Mouse (Mus musculus): ENCODE measurements around the gene Mmel1. TPM values are rescaled to one million over a fixed set of nuclear protein-coding genes. Genes with fewer than 3 reads are reported as not detected.

Mmel1 gene
- polyA plus RNA-seq, 1 experiment from 2014 or later, result 0.18 TPM

DNA sequence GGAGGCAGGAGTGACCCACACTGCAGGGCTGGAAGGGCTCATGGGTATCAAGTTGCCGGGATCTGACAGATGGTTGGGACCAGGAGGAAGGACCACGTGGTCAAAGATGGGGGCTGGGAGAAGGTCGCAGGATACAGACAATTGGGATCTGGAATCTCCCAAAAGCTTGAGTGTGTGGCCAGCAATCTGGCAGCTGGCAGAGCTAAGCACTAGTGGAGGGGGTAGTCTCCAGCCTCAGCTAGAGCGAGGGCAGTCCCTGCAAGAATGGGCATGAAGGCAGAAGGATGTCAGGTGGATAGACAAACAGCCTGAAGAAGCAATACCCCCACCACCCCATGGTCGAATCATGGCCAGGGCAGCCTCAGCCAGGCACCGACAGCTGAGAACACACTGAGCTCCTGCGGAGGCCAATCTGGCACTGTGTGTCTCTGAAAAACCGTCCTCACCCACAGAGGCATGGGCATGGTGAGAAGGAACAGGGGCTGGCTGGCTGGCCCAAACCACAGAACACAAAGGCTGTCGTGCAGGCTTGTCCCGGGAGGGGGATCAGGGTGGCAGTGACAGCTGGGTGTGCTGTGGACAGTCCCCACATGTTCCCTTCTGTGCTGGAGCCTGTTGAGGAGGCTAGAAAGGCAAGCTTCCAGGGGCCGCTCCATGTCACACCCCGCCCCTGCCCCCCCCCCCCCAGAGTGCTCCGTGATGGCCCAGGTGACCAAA, 17.6 kb downstream of the Mmel1 start:
- no peak overlapping the region for H3K27ac ChIP-seq
- no peak overlapping the region for H3K4me3 ChIP-seq
- H3K9me3 ChIP-seq, result no peaks in the 10 kb centered on the region
- no peak overlapping the region for H3K4me2 ChIP-seq (replicated peaks)
- no peak overlapping the region for H3K9ac ChIP-seq
- 0 out of 2 replicates have a peak, but pooled peaks cover 6% of the 10 kb centered on the region for H3K4me1 ChIP-seq
- 64% methylated on average over 13 of the region's 13 CpGs for WGBS
- no peaks in the 10 kb centered on the region for H3K36me3 ChIP-seq
- H3K27me3 ChIP-seq, result no peaks in the 10 kb centered on the region; the same call in 1 of the 2 replicates
- ATAC-seq (ENCODE audit: insufficient number of reproducible peaks, insufficient read depth, low FRiP score, low TSS enrichment), result no peak

GRCm38 (mm10) chr4:154887593-154888250, 18.3 kb downstream of the Mmel1 start:
- ATAC-seq (ENCODE audit: insufficient number of reproducible peaks, insufficient read depth, low FRiP score, low TSS enrichment), result no peak
- Histone ChIP-seq H3K27me3 (no peaks in the 10 kb centered on the region), H3K36me3 (no peaks in the 10 kb centered on the region), H3K27ac (no peak overlapping the region), H3K9ac (no peak overlapping the region), H3K9me3 (no peaks in the 10 kb centered on the region), H3K4me1 (0 out of 2 replicates have a peak, but pooled peaks cover 6% of the 10 kb centered on the region), H3K4me3 (no peak overlapping the region), H3K4me2 (replicated peaks) (no peak overlapping the region)
- WGBS, result 81% methylated on average over 15 of the region's 15 CpGs

GRCm38 (mm10) chr4:154890887-154891286, 21.5 kb downstream of the Mmel1 start:
- Histone ChIP-seq H3K9ac (no peak overlapping the region), H3K36me3 (no peaks in the 10 kb centered on the region), H3K4me3 (no peak overlapping the region), H3K9me3 (no peaks in the 10 kb centered on the region), H3K4me2 (replicated peaks) (no peak overlapping the region), H3K4me1 (0 out of 2 replicates have a peak, but pooled peaks cover 6% of the 10 kb centered on the region), H3K27me3 (no peaks in the 10 kb centered on the region), H3K27ac (no peak overlapping the region)
- no peak for ATAC-seq (ENCODE audit: insufficient number of reproducible peaks, insufficient read depth, low FRiP score, low TSS enrichment)
- WGBS, result 93% methylated on average over 14 of the region's 14 CpGs

GRCm38 (mm10) chr4:154895549-154895948, 26.2 kb downstream of the Mmel1 start:
- no peak overlapping the region for H3K4me3 ChIP-seq
- peaks cover 16% of the 10 kb centered on the region for H3K4me1 ChIP-seq
- no peak overlapping the region for H3K27ac ChIP-seq
- no peaks in the 10 kb centered on the region for H3K9me3 ChIP-seq
- H3K36me3 ChIP-seq, result no peaks in the 10 kb centered on the region
- WGBS, result 80% methylated on average over 5 of the region's 5 CpGs
- no peak overlapping the region for H3K9ac ChIP-seq
- ATAC-seq (ENCODE audit: insufficient number of reproducible peaks, insufficient read depth, low FRiP score, low TSS enrichment), result no peak
- H3K4me2 ChIP-seq (replicated peaks), result no peak overlapping the region
- no peaks in the 10 kb centered on the region for H3K27me3 ChIP-seq

DNA sequence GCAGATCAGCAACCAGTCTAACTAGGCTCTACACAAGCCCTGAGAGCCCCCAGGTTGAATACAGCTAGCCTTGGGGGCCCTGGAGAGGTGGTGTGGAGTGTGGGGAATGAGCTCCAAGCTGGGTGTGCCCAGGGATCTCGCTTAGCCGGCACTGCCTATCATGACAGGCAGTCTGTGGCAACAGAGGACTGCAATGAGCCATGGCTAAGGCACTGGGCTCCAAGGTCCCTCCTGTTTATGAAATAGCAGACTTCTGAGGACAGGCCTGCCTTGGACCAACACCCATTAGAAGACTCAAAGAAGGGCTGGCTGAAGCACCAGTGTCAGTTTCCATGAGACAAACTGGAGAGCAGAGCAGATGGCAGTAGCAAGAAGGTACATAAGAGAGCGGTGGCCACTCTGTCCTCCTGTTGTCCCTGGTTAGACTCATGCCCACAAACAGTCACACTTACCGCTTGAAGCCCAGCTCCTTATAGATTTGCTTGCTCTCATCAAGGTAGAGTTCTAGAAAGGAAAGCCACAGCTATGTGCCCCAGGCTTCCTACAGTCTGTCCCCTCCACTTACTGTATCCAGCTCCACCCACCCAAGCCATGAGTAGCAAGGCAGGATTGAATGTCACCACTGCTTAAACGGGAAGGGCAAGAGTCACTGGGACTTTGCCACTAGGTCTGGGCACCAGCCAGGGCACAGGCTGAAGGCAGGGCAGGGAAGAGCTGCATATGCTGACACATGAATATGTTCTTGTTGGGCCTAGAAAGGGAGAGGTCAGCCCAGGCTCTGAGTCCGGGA, 28.5 kb downstream of the Mmel1 start:
- peaks cover 16% of the 10 kb centered on the region for H3K4me1 ChIP-seq
- no peaks in the 10 kb centered on the region for H3K27me3 ChIP-seq
- 69% methylated on average over 6 of the region's 6 CpGs for WGBS
- peak overlapping the region; percentile 77 for H3K4me2 ChIP-seq (replicated peaks)
- H3K9me3 ChIP-seq, result no peaks in the 10 kb centered on the region
- H3K27ac ChIP-seq, result no peak overlapping the region
- no peaks in the 10 kb centered on the region for H3K36me3 ChIP-seq
- H3K4me3 ChIP-seq, result peak overlapping the region; percentile 57
- H3K9ac ChIP-seq, result peak overlapping the region; percentile 76
- ATAC-seq (ENCODE audit: insufficient number of reproducible peaks, insufficient read depth, low FRiP score, low TSS enrichment), result no peak

- H3K27ac ChIP-seq, result peak within 1 kb of the TSS; percentile 24
- no peaks in the 10 kb centered on the region for H3K9me3 ChIP-seq
- H3K4me3 ChIP-seq, result peak within 1 kb of the TSS; percentile 57
- no peaks in the 10 kb centered on the region for H3K36me3 ChIP-seq
- peak; percentile 92 for ATAC-seq (ENCODE audit: insufficient number of reproducible peaks, insufficient read depth, low FRiP score, low TSS enrichment)
- H3K9ac ChIP-seq, result peak within 1 kb of the TSS; percentile 76
- peaks cover 16% of the 10 kb centered on the region for H3K4me1 ChIP-seq
- no peaks in the 10 kb centered on the region for H3K27me3 ChIP-seq
- H3K4me2 ChIP-seq (replicated peaks), result peak within 1 kb of the TSS; percentile 77
- 3% methylated on average over 43 of the region's 43 CpGs for WGBS
These were observed 29.4 kb downstream of the Mmel1 start, which contains the start of gene Fam213b for GRCm38 (mm10) chr4:154898506-154899446. Gene Fam213b (minus strand): TSS chr4:154899135.

DNA sequence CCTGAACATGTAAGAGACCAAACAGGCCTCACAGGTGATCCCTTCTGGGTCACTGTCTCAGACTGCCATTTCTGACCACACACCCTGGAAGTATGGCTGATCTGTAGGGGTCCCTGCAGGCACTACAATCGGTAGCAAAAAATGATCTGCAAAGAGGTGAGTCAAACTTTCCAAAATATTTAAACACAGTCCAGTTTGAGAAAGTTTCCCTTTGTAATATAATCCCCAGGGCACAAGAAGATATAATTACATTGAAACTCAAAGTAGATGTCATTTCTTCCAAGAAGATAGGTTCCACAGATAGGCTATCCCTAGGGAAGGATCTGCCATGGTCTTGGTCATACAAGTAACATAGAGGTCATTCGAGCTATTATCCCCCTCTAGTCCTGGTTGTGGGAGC, 33.0 kb downstream of the Mmel1 start:
- H3K36me3 ChIP-seq, result no peaks in the 10 kb centered on the region
- 83% methylated on average over 2 of the region's 2 CpGs for WGBS
- H3K4me3 ChIP-seq, result no peak overlapping the region
- no peak for ATAC-seq (ENCODE audit: insufficient number of reproducible peaks, insufficient read depth, low FRiP score, low TSS enrichment)
- H3K27me3 ChIP-seq, result no peaks in the 10 kb centered on the region
- no peak overlapping the region for H3K9ac ChIP-seq
- H3K9me3 ChIP-seq, result no peaks in the 10 kb centered on the region
- no peak overlapping the region for H3K27ac ChIP-seq
- H3K4me2 ChIP-seq (replicated peaks), result no peak overlapping the region
- H3K4me1 ChIP-seq, result peaks cover 18% of the 10 kb centered on the region

- Histone ChIP-seq H3K36me3 (no peaks in the 10 kb centered on the region), H3K4me3 (peak overlapping the region; percentile 47), H3K9me3 (no peaks in the 10 kb centered on the region), H3K27ac (peak overlapping the region; percentile 58; the same call in 1 of the 2 replicates), H3K4me1 (0 out of 2 replicates have a peak, but pooled peaks cover 11% of the 10 kb centered on the region), H3K9ac (peak overlapping the region; percentile 57), H3K4me2 (replicated peaks) (peak overlapping the region; percentile 78), H3K27me3 (no peaks in the 10 kb centered on the region)
- WGBS, result 1% methylated on average over 16 of the region's 16 CpGs
- ATAC-seq (ENCODE audit: insufficient number of reproducible peaks, insufficient read depth, low FRiP score, low TSS enrichment), result peak; percentile 87
These were observed 35.0 kb downstream of the Mmel1 start for GRCm38 (mm10) chr4:154904185-154905071.

- no peak; the same call in 1 of the 2 replicates for ATAC-seq (ENCODE audit: insufficient number of reproducible peaks, insufficient read depth, low FRiP score, low TSS enrichment)
- Histone ChIP-seq H3K4me3 (no peak overlapping the region), H3K4me2 (replicated peaks) (no peak overlapping the region; the same call in 1 of the 2 replicates), H3K27ac (peak overlapping the region; percentile 64; the same call in 1 of the 2 replicates), H3K9ac (no peak overlapping the region), H3K27me3 (no peaks in the 10 kb centered on the region), H3K36me3 (no peaks in the 10 kb centered on the region), H3K4me1 (peaks cover 23% of the 10 kb centered on the region; the same call in 1 of the 2 replicates), H3K9me3 (no peaks in the 10 kb centered on the region)
- 45% methylated on average over 17 of the region's 17 CpGs for WGBS
These were observed 38.4 kb downstream of the Mmel1 start for GRCm38 (mm10) chr4:154907833-154908232.

- H3K4me1 ChIP-seq, result peaks cover 23% of the 10 kb centered on the region; the same call in 1 of the 2 replicates
- no peak for ATAC-seq (ENCODE audit: insufficient number of reproducible peaks, insufficient read depth, low FRiP score, low TSS enrichment)
- no peak overlapping the region for H3K4me3 ChIP-seq
- H3K4me2 ChIP-seq (replicated peaks), result no peak overlapping the region
- no peak overlapping the region for H3K9ac ChIP-seq
- no peak overlapping the region for H3K27ac ChIP-seq
- H3K27me3 ChIP-seq, result no peaks in the 10 kb centered on the region
- H3K9me3 ChIP-seq, result no peaks in the 10 kb centered on the region
- 88% methylated on average over 5 of the region's 5 CpGs for WGBS
- H3K36me3 ChIP-seq, result no peaks in the 10 kb centered on the region
These were observed 39.1 kb downstream of the Mmel1 start for GRCm38 (mm10) chr4:154908490-154908889.

Measured in embryonic facial prominence, embryonic 12.5 days (tissue).